Mouse (Mus musculus) ES-Bruce4 (cell line): ENCODE measurements around the gene Tjap1. TPM values are rescaled to one million over a fixed set of nuclear protein-coding genes. Genes with fewer than 3 reads are reported as not detected.
A peak's percentile ranks its signal among the peaks of the same experiment; 100 is the strongest.

Source experiments
- H3K27ac ChIP-seq: 2 replicates; pipeline ENCODE4 v1.5.1; 2012; ENCODE audit warnings: low read length, inconsistent platforms; ENCODE audit not compliant: insufficient read depth
- H3K27me3 ChIP-seq: 2 replicates; pipeline ENCODE4 v1.6.1; 2012; ENCODE audit warnings: mild to moderate bottlenecking, low read length, inconsistent platforms; ENCODE audit not compliant: control insufficient read depth, poor library complexity, insufficient read depth, severe bottlenecking
- H3K36me3 ChIP-seq: 2 replicates; pipeline ENCODE4 v1.6.1; 2012; ENCODE audit warnings: inconsistent platforms, mild to moderate bottlenecking, low read length, moderate library complexity; ENCODE audit not compliant: control insufficient read depth, poor library complexity, insufficient read depth, severe bottlenecking
- H3K4me1 ChIP-seq: one replicate; pipeline ENCODE4 v1.8.1; 2011; ENCODE audit warnings: low read length; ENCODE audit not compliant: control insufficient read depth, insufficient read depth
- H3K4me3 ChIP-seq: 2 replicates; pipeline ENCODE4 v1.5.1; 2011; ENCODE audit warnings: low read depth, mild to moderate bottlenecking, low read length
- H3K9ac ChIP-seq: 2 replicates; pipeline ENCODE4 v1.6.1; 2012; ENCODE audit warnings: low read depth, mild to moderate bottlenecking, inconsistent platforms; ENCODE audit not compliant: poor library complexity, severe bottlenecking
- H3K9me3 ChIP-seq: replicated peaks from 2 replicates; pipeline ENCODE4 v1.6.1; 2012; ENCODE audit warnings: mild to moderate bottlenecking, low read length, inconsistent platforms; ENCODE audit not compliant: control insufficient read depth, poor library complexity, insufficient read depth, severe bottlenecking
- CTCF ChIP-seq: IDR thresholded peaks from one replicate; pipeline ENCODE4 v1.8.1; 2011; ENCODE audit warnings: low read depth, low read length
- EP300 ChIP-seq: IDR thresholded peaks from 2 replicates; pipeline ENCODE4 v1.6.1; 2011; ENCODE audit warnings: low read depth, low read length; ENCODE audit not compliant: insufficient read depth
- POLR2A ChIP-seq: IDR thresholded peaks from one replicate; pipeline ENCODE4 v1.8.1; 2011; ENCODE audit warnings: low read length; ENCODE audit not compliant: insufficient read depth
- polyA plus RNA-seq: library from polyadenylated mRNA; stranded (reverse); fragments of >200 nt; gene quantifications from 2 replicates; pipeline ENCODE4 v1.2.4, GENCODE M21; 2011; ENCODE audit warnings: low read depth; ENCODE audit not compliant: missing spikeins, insufficient read depth, insufficient read length

Tjap1 gene
- polyA plus RNA-seq, 1 experiment = 75.2 TPM

DNA sequence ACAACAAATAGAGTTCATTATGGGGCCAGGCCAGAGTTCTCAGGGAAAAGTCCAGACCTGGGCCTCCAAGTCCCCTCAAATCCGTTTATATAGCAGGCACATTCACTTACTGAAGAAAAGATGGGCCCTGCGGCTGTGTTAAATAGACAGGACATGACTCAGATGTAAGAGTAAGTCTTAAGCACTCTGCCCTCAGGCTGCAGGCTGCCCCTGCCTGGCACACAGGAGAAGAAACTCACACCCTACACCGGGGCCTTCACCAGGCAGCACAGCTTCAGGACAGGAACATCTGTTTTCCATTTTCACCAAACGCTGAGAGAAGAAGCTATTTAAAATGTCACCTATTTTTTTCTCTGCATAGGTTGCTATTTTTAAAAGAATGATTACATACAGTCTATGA lies 5.2 kb downstream of the Tjap1 start:
- no peak for TF ChIP-seq EP300
- no peak for TF ChIP-seq CTCF
- no peak for TF ChIP-seq POLR2A
- Histone ChIP-seq H3K27ac (no peak overlapping the region), H3K27me3 (no peaks in the 10 kb centered on the region), H3K9me3 (no peaks in the 10 kb centered on the region), H3K36me3 (peaks cover 30% of the 10 kb centered on the region), H3K4me3 (no peak overlapping the region), H3K4me1 (peaks cover 4% of the 10 kb centered on the region), H3K9ac (no peak overlapping the region)

- Histone ChIP-seq H3K27ac (no peak overlapping the region), H3K4me3 (no peak overlapping the region), H3K36me3 (peaks cover 37% of the 10 kb centered on the region), H3K27me3 (no peaks in the 10 kb centered on the region), H3K4me1 (peaks cover 4% of the 10 kb centered on the region), H3K9ac (no peak overlapping the region), H3K9me3 (no peaks in the 10 kb centered on the region)
- TF ChIP-seq CTCF (no peak), POLR2A (no peak), EP300 (no peak)
Observed at GRCm38 (mm10) chr17:46275506-46275905, 7.3 kb downstream of the Tjap1 start.

- 0 out of 2 replicates have a peak overlapping the region, but pooled peaks have one; percentile 26 for H3K27ac ChIP-seq
- no peak overlapping the region for H3K9ac ChIP-seq
- no peak for TF ChIP-seq POLR2A
- TF ChIP-seq EP300 = no peak
- no peak for TF ChIP-seq CTCF
- peaks cover 32% of the 10 kb centered on the region for H3K36me3 ChIP-seq
- no peak overlapping the region for H3K4me3 ChIP-seq
- no peaks in the 10 kb centered on the region for H3K9me3 ChIP-seq
- H3K27me3 ChIP-seq = no peaks in the 10 kb centered on the region
- H3K4me1 ChIP-seq = peaks cover 4% of the 10 kb centered on the region
Observed at GRCm38 (mm10) chr17:46275034-46275433, 7.8 kb downstream of the Tjap1 start.

GRCm38 (mm10) chr17:46274465-46274864 lies 8.4 kb downstream of the Tjap1 start:
- Histone ChIP-seq H3K36me3 (peaks cover 28% of the 10 kb centered on the region), H3K9ac (no peak overlapping the region), H3K4me3 (no peak overlapping the region), H3K4me1 (peaks cover 4% of the 10 kb centered on the region), H3K9me3 (no peaks in the 10 kb centered on the region), H3K27ac (peak overlapping the region; percentile 66), H3K27me3 (no peaks in the 10 kb centered on the region)
- TF ChIP-seq CTCF (no peak), POLR2A (no peak), EP300 (no peak)

DNA sequence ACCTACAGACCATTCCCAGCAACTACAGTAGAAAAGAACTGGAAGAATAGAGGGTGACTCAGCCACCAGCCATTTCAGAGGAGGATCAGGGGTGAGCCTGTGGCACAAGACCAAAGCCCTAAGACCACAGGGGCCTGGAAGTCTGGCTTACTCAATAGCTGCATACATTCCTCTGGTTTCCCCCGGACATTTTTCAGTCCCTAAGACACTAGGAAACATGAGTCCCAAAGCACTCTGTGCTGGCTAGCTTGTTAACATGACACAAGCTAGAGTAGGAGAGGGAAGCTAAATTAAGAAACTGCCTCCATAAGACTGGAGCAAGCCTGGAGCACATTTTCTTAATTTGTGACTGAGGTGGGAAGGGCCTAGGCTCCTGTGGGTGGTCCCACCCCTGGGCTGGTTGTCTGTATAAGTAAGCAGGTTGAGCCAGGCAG lies 9.0 kb downstream of the Tjap1 start:
- no peaks in the 10 kb centered on the region for H3K27me3 ChIP-seq
- TF ChIP-seq POLR2A (no peak), EP300 (no peak), CTCF (no peak)
- no peak overlapping the region for H3K4me3 ChIP-seq
- peak overlapping the region; percentile 66; the same call in 1 of the 2 replicates for H3K27ac ChIP-seq
- peaks cover 4% of the 10 kb centered on the region for H3K4me1 ChIP-seq
- no peak overlapping the region for H3K9ac ChIP-seq
- no peaks in the 10 kb centered on the region for H3K9me3 ChIP-seq
- peaks cover 23% of the 10 kb centered on the region for H3K36me3 ChIP-seq

DNA sequence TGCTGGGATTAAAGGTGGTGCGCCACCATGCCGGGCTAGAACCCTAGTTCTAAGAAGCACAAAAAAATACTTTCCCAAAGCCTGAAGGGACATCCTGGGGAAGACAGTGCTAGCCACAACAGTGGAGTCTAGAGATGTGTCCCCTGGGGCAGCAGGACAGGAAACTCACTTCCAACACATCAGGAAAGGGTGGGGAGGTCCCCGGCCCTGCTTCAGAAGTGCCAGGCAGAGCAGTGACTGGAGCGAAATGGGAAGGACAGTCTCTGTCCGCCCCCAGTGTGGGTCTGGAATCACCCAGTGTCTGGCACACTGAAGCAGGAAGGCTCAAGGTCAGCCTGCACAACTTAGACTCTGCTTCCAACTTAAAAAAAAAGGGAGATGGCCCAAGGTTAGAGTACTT lies 10.2 kb downstream of the Tjap1 start:
- H3K36me3 ChIP-seq = peaks cover 19% of the 10 kb centered on the region; the same call in 1 of the 2 replicates
- no peak overlapping the region for H3K27ac ChIP-seq
- H3K27me3 ChIP-seq = no peaks in the 10 kb centered on the region
- no peaks in the 10 kb centered on the region for H3K9me3 ChIP-seq
- TF ChIP-seq POLR2A (no peak), EP300 (no peak), CTCF (no peak)
- H3K4me1 ChIP-seq = peaks cover 4% of the 10 kb centered on the region
- H3K9ac ChIP-seq = no peak overlapping the region
- H3K4me3 ChIP-seq = no peak overlapping the region

DNA sequence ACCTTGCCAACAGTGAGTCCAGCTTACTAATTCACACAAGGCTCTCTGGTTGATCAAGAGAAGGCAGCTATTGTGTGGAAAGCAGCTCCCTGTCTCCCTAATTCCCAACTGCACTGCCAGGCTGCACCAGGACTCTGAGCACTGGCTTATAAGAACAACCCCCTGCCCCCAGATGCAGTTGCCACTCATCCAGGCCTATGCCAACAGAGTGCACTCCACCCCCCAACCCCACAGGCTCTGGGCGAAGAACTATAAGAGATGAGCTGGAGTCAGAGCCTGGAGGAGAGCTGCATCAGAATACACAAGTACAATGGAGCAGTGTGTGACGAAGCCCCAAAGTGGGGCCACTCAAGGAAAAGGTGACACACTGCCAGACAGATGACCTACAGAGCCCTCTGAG lies 10.8 kb downstream of the Tjap1 start:
- Histone ChIP-seq H3K36me3 (peaks cover 14% of the 10 kb centered on the region; the same call in 1 of the 2 replicates), H3K4me3 (no peak overlapping the region), H3K9ac (no peak overlapping the region), H3K27me3 (no peaks in the 10 kb centered on the region), H3K4me1 (peaks cover 9% of the 10 kb centered on the region), H3K9me3 (no peaks in the 10 kb centered on the region), H3K27ac (no peak overlapping the region)
- TF ChIP-seq CTCF (no peak), EP300 (no peak), POLR2A (no peak)
